Mouse (Mus musculus) gastrocnemius, postnatal 4 days (tissue): ENCODE results near the gene Taar9. TPM values are rescaled to one million over a fixed set of nuclear protein-coding genes. Genes with fewer than 3 reads are reported as not detected.
"Not testable (repeated sequence)": the region's sequence is repeated elsewhere in the genome, so short reads cannot be mapped to it uniquely, and the experiment has no call there.

Source experiments
- DNase-seq, 2 experiments: peaks; one replicate each; pipeline ENCODE4 v3.0.0; 2021 to 2022; ENCODE audit warnings: low spot score in 2 of 2, mixed read lengths in 2 of 2
- long read RNA-seq, 2 experiments: library from polyadenylated mRNA; stranded (forward); transcript quantifications; one replicate each; pipeline ENCODE4 v2.0.0; 2021
- total RNA-seq, 2 experiments: library from RNA; stranded (reverse); gene quantifications; 2 replicates each; pipeline ENCODE4 v1.2.3; 2021

Gene Taar9
- not detected for total RNA-seq
- long read RNA-seq, experiment 1 = 0 reads
- long read RNA-seq, experiment 2 = 0 reads

- DNase-seq = not testable (repeated sequence)
These were observed at the start of gene Taar9 for GRCm38 (mm10) chr10:24109434-24109833. TSS of gene Taar9 (minus strand) at chr10:24109534.

DNA sequence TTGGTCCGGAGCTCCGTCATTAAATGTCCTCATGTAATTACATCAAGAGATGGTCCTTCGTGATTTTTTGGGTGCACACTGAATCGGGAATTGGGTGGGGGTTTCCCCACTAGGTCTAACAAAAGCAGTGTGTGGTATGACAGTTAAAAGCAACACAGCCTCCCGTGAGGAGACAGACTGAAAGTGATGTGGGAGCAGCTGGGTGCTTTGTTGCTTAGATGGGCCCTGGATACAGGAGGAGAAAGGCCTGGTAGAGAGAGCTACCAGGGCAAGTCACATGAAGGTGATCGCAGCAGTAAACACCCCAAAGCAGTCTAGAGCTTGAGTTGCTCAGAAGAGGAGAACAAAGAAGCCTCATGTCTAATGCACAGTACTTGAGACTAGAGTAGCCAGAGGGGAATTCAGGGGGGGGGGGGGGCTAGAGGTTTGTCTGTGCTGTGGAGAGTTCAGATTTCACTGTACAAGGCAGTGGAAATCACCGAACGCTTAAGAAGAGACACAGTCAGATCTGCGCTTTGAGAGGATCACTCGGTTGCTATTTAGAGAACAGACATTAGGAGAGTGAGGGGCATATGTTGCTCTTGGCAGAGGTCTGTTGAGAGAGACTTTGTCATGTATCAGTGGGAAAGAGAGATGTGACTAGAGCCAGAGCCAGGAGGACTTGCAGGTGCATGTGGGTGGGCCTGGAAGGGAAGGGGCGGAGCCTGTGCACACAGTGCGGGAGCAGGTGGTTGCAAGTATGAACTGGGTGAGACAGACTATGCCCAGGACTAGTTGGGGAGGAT is 49.3 kb upstream of the Taar9 start:
- DNase-seq = no peak

GRCm38 (mm10) chr10:24150086-24150485 is 40.8 kb upstream of the Taar9 start:
- DNase-seq = no peak

GRCm38 (mm10) chr10:24149135-24149781 is 39.9 kb upstream of the Taar9 start, which contains the start of gene Stx7:
TSS of gene Stx7 (plus strand) at chr10:24149302.
- peak; percentile 87 to 93 for DNase-seq

DNA sequence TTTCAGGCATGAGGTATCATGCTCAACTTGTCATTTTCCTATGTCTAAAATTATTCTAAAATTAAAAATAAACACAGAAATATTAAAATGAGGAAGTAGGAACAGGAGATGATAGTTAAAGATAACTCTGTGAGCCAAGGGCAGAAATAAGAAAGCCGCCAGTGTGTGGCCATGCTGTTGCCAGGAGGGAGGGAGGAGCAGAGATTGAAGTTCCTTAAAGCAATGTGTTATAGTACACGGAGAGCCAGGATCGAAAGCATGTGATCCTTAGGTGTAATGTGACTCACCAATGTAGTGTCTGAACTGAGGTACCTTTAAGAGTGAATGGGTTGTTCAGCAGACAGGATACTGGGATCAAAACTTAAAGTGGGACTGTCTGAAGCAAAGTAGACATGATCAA is 33.4 kb upstream of the Taar9 start:
- no peak for DNase-seq

- DNase-seq = no peak
These were observed 29.4 kb upstream of the Taar9 start for GRCm38 (mm10) chr10:24138623-24139261.

DNA sequence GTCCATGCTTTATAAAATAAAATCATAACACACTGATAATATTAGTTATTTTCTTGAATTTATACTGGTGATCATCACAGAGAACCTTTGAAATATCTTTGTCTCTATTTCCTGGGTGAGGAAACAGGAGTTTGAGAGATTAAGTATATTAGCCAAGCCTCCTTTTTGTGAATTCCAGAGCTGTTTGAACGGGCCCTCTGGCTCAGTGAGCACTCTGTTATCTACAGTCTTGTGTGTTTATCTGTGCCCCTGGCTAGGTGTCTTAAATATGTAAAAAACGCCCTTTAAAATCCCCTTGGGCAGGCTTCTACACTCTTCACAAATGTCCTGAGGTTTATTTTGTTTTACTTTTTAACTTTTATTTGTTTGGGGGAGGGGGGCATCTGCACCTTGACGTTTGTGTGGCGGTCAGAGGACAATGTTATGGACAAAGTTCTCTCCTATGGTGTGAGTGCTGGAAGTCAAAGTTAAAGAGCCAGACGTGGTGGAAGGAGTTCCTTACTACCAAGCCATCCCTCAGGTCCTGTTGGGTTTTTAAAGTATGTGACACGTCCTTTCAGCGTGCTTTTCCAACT is 24.8 kb upstream of the Taar9 start:
- DNase-seq = no peak

- no peak for DNase-seq
These were observed 23.8 kb upstream of the Taar9 start for GRCm38 (mm10) chr10:24133132-24133531.

DNA sequence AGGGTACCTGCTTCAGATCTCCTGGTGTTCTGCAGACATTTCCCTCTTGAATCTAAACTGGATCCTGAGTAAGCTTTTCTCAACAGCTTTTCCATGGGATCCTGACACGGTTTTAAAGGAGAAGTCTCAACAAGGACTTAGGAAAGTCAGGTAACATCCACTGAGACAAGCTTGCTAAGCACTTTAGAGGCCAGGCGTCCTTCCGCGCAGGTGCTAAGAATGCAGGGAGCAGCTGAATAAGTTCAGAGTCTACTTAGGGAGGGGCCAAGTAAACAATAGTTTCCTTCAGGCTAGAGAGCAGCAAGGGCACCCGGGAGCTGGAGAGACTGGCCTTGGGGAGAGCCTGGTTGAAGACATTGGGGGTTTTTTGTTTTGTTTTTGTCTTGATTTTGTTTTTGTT is 22.9 kb upstream of the Taar9 start:
- DNase-seq = no peak

DNA sequence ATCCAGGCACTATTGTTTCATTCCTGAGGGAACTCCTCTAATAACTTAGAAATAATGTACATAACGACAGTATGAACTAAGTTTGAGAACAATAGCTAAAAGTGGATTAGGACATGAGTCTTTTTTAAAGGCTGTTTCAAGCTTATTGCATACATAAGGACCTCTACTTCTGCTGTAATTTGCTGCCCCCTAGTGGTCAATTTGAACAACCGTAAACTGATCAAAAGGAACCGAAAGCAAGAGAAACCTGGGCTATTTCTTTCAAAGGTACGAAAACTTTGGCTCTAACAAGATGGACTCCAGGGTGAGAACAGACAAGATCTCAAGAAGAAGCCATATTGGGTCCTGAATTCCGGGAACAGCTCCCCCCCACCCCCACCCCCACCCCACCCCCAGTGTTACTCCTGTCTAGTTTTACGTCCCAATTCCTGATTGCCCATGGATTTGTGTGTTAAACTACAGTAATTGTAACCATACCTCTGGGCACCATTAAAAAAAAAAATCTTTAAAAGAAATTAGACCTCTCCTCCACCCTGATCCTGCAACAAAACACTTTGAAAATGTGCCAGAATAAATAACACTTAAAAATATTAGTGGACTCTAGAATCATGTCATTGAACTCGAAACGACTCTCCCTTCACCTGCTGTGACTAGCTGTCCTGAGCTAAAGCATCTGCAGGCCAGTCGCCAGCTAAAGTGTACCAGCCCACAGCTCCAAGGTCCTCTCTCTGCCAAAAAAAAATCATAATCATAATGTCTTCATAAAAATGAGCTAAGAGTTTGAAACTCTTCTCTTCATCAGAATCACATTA is 22.3 kb upstream of the Taar9 start:
- peak in 1 of 2 experiments; percentile 37 for DNase-seq

- DNase-seq = peak in 1 of 2 experiments; percentile 43
These were observed 1.9 kb upstream of the Taar9 start for GRCm38 (mm10) chr10:24111116-24111778.

GRCm38 (mm10) chr10:24108236-24108635 is 1.1 kb downstream of the Taar9 start:
- no peak for DNase-seq

- DNase-seq = no peak
These were observed 1.6 kb downstream of the Taar9 start for GRCm38 (mm10) chr10:24107747-24108146.

GRCm38 (mm10) chr10:24103299-24103698 is 6.0 kb downstream of the Taar9 start:
- DNase-seq = not testable (repeated sequence)

DNA sequence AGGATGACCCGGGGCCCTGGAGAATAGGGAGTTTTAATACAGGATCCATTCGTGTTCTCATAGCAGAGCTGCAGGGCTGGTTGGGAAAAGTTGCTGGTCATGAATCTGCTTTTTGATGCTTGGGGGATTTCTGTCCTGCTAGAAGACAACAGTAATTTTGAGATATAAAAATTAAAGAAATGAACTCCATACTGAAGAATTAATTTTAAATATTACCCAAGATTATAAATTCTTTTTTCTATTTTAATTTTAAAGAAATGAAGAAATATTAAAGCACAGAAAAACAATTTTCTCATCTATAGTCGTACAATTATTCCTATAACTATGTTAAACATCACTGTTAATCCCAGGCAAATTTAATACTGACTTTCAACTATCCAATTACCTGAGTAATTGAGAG is 7.5 kb downstream of the Taar9 start, which contains the start of gene Taar8c:
Taar8c (minus strand) TSS at position 101 of the 400 bp plus-strand sequence.
- not testable (repeated sequence) for DNase-seq

GRCm38 (mm10) chr10:24097010-24097409 is 12.3 kb downstream of the Taar9 start:
- not testable (repeated sequence) for DNase-seq

DNA sequence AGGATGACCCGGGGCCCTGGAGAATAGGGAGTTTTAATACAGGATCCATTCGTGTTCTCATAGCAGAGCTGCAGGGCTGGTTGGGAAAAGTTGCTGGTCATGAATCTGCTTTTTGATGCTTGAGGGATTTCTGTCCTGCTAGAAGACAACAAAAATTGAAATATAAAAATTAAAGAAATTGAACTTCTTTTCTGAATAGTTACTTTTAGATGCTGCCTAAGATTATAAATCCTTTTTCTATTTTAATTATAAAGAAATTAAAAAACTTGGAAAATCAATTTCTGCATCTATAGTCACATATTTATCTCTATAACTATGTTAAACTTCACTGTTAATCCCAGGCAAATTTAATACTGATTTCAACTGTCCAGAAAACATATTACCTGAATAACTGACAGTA is 17.1 kb downstream of the Taar9 start, which contains the start of gene Taar8b:
Taar8b (minus strand) TSS at position 101 of the 400 bp plus-strand sequence.
- DNase-seq = no peak

DNA sequence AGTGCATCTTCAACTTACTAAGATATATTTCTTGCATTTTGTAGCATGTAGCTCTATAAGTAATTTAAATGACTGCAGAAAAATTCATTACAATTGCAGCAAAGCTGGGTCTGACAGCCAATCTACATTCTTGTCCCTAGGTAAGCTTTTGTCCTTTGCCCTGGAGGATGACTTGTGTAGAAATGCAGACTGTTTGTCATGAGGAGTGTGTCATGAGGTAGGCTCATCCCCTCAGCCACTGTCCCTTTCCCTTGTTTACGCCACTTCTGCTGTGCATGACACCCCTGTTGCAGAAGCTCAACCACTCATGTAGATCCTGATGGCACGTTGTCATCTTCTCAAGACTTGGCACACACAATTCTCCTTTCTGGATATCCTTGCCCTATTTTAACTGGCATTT is 22.2 kb downstream of the Taar9 start:
- DNase-seq = no peak

DNA sequence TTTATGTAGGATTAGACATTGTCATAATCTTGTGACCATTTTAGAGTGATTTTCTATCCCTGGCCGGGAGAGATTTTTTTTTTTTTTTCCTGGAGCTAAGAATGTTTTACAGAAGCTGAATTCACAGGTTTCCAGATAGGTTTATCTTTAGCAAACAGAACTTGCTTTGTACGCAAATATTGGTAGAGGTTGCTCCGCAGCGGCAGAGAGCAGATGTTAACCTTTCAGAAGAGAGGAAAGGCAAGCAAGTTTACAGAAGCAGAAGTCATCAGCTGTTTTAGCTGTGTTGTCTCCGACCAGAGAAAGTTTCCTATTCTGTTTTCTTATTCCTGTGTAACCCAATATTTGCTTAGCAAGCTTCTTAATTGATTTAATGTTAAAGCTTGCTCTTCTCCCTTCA is 22.8 kb downstream of the Taar9 start:
- DNase-seq = no peak

- no peak for DNase-seq
These were observed 23.4 kb downstream of the Taar9 start for GRCm38 (mm10) chr10:24085936-24086335.
